Mouse (Mus musculus) thymus, postnatal 10 days (tissue): ENCODE measurements around the gene Tmem86b.
"Not testable (repeated sequence)": the region's sequence is repeated elsewhere in the genome, so short reads cannot be mapped to it uniquely, and the experiment has no call there.

Experiments used
- DNase-seq, 2 experiments: peaks; one replicate each; pipeline ENCODE4 v3.0.0; 2021; ENCODE audit warnings: low spot score in 2 of 2

Tmem86b gene

DNA sequence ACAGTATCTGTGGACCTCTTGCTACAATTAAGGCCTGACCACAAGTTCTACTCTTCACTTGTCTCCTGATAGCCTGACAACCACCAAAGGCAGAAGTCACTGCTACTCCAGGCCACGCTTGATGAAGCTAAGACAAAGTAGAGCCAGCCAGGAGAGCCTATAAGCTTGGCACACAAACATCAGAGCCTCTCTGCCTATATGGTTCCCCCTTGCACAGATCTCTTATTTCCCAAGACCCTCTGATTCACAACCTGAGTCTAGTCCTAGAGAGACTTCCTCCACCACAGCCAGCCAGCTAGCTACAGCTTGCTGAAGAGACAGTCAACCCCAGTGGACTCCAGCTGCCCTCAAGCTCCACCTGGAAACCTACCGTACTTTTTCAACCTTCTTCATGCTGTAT is 16.8 kb upstream of the Tmem86b start:
- DNase-seq: no peak

DNA sequence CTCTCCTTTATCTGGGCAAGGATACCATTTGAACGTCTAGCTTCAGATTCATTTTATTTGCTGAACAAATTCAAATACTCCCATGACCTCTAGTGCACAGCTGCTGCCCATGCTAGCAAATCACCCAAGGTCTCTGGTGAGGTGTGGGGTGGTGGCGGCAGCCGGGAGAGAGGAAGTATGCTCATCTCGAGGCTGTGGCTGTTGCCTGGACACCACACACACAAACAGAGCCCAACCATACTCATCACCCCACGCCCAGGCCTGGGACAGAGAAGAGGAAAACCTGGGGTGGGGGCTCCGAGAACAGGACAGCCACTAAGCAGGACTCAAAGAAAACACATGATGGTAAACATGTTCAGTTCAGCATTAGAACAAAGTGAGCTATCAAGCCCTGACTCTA is 16.1 kb upstream of the Tmem86b start:
- DNase-seq: no peak

DNA sequence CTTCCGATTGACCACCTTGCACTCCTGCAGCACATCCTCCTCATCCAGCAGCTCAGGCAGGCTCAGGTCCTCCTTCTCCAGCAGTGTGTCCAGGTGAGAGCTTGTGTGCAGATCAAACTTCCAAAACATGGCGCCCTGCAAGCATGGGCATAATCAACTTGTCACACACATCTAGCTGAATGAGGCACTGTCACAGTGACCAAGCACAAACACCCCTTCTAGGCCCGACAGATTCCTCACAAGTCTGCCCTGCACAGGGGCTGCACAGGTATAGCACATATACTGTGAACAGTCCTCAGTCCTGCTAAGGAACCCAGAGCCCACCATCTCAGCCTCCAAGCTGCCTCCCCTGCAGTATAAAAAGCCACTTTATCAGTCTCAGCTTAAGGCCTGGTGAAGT is 15.6 kb upstream of the Tmem86b start:
- DNase-seq: no peak

DNA sequence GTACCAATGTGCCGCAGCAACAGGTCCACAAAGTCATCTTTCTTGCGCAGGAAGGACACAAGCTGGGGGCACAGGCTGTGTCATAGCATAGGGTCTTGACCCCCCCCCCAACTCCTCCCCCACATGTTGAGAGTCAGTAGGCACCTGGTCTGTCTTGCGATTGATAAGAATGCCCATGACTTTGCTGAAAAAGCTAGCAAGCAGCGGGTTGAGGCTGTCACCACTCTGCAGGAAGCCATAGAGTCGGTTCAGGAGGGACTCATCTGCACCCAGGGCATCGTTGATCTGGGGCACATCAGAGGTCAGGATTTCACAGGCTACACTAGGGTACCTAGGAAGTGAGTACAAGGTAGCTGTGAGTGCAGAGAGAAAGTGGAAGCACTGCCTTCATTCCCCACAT is 12.0 kb upstream of the Tmem86b start:
- DNase-seq: no peak

DNA sequence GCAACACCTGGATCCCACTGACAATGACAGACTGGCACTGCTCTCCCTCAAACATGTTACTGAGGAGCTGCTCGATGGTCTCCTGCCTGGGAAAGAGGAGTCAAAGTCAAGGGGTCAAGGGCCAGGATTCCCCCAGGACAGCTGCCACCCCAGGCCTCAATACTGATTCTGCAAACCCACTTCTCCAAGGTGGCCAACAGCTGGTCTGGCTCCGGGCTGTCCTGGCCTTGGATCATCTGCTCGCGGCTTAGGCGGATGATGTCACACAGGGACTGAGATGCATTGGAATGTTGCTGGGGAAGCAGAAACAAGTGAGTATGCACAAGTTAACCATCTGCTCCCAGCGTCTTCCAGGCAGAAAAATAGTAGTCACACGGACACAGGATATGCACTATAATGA is 10.7 kb upstream of the Tmem86b start:
- no peak for DNase-seq

DNA sequence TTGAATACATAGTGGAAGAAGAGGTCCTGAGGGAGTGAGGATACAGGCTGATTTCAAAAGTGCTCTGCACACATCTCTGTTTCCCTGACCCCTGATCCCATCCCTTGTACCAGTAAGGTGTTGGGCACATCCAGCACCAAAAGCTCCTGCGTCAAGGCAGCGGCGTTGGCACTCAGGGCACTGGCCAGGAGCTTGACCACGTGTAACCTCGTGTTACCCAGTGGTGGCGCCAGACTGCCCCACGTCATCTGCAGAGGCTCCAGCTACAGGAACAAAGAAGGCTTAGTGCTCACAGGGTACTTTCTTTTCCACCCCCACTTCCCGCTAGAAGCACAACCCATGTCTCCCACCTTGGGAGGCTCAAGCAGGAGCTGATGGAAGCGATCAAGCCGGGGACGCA is 9.9 kb upstream of the Tmem86b start:
- no peak for DNase-seq

DNA sequence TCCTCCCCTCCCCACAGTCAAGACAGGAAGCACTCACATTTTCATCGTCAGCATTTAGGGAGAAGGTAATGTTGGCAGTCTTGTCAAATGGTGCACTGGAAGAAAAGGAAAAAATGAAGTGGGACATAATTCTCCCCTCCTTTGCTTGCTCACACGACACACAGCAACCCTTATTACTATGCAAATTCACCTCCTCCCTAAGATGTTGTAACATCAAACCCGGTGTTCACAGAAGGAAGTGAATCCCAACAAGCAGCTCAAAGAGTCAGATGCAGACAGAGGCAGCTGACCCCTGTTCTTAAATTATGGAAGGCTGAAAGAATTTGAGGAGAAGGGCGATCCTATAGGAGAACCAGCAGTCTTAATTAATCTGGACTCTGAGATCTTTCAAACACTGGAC is 5.0 kb upstream of the Tmem86b start:
- DNase-seq: no peak

DNA sequence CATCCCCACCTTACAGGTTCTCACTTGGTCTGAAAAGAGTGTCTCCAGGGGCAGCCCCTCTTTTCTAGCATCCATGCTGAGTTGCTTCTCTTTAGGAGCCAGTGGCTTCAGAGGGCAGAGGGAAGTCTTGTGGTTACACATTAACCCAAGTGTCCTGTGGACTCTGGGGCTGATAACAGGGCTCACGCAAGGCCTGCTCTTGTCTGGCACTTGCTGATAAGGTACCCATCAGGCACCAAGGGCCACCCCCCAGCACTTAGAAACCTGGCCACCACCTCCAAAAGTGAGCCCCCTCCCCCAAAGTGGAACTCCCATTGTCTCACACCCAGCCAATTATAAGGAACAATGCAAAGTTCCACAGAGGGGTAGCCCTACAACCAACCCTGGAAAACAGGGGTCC is 1.0 kb downstream of the Tmem86b start:
- DNase-seq: no peak

DNA sequence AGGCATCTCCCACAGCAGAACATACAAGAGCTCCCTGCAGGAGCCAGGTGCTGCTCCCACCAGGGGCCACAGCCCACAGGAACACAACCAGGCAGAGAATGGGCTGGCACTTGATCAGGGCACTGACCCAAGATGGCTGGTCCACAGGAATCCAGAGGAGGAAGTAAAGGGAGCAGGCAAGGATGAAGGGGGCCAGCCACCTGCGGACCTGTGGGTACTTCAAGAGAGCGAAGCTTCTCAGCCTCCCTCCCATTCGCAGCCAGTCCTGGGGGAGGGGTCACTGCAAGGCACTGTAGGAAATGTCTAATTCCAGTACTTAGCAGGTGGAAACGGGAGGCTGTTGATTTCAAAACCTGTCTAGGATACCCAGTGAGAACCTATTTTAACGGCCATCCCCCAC is 1.6 kb downstream of the Tmem86b start:
- DNase-seq: no peak

DNA sequence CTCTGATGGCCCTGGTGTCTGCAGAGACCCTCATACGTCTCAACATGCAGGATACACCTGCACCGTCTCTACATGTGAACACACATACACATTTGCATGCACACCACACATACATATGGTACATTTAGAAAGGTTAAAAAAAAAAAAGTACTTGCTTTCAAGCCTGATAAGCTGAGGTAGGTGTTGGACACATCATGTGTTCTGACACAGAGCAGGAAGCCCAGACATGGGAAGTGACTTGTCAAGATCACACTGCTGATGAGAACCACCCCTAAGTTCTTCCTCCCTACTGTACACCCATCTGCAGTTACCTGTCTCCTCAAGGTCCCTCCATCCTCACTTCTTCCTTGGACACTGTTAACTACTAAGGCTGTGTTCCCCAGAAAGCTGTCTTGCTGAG is 5.3 kb downstream of the Tmem86b start:
- DNase-seq: no peak

DNA sequence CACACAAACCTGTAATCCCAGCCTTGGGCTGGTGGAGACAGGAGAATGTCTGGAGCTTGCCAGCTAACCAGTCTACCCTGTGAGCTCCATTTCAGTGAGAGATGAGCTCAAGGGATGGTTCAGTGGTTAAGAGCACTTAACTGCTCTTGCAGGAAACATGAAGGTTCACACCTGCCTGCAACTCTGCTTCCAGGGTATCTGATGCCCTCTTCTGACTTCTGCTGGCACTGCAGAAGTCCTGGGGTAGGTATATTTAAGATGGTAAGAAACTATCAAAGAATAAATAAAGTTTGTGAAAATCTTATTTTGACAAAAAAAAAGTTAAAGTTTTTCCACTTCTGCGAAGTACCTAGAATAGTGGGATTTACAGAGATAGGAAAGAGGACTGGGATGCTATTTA is 6.9 kb downstream of the Tmem86b start:
- DNase-seq: no peak

DNA sequence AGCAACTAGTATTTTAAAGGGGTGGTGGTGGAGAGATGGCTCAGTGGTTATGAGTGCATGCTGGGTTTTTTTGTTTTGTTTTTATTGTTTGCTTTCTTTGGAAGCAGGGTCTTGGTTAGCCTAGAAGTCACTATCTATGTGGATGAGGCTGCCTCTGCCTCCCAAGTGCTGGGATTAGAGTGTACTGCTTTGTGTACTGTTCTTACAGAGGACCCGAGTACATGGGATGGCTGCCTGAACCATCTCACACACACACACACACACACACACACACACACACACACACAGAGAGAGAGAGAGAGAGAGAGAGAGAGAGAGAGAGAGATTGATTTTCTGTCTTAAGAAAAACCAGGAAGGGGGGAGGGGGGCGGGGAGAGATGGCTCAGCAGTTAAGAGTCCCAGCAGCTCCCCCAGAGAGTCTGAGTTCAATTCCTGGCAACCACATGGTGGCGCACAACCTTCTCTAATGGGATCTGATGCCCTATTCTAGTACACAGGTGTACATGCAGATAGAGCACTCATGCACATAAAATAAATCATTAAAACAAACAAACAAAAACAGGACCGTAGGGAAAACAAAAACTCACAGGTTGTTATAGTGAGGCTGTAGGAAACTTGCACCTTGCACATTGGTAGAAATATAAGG is 7.6 kb downstream of the Tmem86b start:
- peak; percentile 70 to 74 for DNase-seq

DNA sequence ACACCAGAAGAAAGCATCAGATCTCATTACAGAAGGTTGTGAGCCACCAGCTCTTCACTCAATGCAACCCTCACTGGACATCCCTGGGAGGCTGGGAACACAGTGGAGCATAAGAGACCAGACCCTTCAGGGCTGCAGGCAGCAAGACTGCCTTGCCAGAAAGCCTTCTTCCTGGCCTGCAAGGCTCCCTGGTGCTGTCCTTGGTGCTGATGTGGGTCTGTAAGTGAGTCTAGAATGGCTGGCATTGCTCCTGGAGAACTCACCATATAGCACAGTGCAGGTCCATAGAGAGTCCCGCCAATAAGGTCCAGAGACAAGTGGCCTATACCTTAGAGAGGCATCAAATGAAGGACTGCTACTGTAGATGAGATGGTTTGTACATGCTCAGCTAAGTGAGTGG is 11.2 kb downstream of the Tmem86b start:
- peak in 1 of 2 experiments; percentile 60 for DNase-seq

DNA sequence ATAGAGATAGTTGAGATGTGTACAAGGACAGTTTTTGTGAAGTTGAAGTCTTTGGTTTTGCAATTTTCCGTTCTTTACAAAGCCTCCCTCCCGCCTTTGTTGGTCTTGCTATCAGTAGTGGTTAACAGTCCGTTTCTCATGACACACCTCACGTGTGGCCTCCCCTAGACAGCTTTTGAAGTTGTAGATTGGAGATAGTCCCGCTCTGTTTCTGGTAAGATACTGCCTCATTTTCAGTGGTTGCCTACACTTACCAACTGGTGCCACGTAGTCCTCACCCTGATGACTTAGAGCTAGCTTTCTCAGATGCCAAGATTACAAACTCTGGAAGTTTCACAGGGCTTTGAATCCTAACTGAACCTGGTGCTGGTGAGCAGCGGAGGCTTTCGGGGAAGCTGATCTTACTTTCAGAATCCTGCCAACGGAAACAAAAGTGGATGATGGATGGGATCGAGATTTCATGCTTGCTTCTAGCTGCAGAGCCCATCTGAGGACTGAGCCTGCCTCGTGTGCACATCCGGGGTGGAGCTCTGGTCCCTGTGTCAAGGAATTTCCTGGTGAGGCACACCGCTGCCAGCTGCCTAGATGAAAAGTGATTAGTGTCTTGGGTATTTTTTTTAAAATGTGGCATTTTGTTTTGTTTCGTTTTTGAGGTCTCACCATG is 17.4 kb downstream of the Tmem86b start:
- no peak for DNase-seq

DNA sequence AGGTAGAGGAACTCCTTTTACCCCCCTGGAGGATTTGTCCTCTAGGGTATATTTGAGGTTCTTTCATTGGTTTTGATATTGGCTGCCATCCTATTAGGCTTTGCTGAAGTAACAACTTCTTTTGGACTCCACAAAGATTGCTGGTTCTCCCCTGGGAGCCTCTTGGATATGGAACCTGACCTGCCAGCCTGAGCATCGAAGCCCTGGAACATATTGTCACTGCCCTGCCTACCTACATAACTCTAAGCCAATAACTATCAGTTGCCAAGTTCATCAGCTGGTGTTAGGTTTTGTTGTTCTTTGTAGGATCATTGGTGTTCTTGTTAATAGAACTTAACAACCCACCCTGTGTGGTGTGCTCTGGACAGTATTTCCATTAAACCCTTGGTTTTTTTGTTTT is 18.3 kb downstream of the Tmem86b start:
- no peak for DNase-seq

DNA sequence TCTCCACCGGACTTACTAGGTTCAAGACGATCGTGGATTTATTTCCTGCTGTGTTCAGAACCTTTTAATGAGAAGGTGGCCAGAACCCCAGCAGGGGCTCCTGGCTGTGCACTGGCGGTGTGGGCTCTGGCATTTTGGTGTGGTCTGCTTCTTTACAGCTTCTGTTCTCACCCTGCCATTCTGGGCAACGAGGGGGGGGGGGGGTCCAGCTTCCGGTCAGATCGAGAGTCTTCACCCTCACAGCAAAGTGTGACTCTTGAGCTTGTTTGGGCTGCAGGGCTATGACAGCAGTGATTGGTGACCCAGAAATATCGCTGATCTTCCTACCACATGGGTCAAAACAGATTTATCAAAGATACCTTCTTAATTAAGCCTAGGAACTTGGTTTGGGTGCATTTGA is 18.8 kb downstream of the Tmem86b start:
- DNase-seq: no peak

DNA sequence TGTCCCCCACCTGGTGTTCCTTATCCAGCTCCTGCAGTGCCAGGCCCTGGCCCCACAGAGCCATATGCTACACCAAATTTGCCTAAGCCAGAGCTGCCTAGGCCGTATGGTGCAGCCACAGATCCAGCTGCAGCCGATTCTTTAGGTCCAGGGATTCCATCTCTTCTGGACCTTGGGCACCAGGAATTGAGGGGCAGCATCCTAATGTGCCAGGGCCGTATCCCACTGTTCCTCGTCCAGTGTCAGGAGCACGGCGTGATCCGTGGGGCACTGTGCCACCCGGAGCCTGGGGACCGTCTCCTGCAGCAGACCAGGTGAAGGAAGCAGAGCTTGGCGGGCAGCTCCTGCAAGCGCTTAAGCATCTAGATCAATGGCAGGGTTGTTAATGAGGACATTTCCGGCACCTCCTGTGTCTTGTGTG is 19.3 kb downstream of the Tmem86b start:
- no peak for DNase-seq

DNA sequence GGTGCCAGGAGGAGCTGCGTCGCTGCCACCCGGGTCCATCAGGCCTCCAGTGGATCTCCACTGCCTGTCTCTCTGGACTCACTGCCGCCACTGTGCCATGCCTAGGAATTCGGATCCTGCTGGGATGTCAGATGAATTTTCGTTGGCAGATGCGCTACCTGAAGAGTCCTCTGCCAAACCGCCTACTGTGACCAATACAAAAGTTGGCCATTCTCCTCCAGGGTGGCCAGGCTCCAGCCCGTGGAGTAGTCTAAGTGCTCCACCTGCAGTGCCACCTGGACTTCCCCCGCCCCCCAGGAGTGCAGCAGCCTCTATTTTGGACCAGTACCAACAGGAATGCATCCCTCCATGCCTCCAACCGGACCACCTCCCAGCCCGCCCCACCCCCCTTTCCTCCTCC is 19.7 kb downstream of the Tmem86b start:
- DNase-seq: no peak

DNA sequence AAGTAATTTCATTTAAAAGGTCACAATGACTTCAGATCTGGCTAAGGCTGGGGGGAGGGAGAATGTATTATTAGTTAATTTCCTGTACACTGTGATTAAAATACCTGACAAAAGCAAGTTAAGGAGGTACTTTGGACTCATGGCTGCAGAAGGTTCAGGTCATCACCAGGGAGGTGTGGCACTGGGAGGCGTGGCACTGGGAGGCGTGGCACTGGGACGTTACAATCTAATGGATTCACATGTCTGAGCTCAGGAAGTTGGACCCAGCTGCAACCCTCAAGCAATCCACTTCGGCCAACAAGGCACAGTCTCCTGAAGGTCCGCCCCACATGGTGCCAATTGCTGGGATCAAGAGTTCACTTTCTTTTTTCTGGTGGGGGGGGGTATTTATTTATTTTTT is 23.2 kb downstream of the Tmem86b start:
- DNase-seq: no peak

DNA sequence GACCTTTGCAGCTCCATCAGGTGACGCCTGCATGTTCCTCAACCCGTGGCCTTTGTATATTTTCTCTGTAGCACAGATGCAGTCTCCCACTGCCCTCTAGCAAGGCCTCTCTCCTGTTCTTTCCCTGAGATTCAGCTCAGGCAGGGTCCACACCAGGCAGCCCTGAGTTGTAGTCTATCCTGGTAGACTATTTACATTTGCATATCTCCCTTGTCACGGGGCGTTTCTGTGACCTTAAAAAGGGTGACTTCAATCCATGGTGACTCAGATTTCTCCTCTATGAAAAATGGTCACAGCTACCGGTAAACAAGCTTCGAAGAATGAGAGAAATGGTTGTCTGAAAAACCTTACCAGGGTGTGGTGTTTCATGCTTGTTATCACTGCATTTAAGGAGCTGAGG is 27.3 kb downstream of the Tmem86b start, which contains the start of gene Ptprh:
Gene Ptprh (minus strand): TSS at position 169 of the 400 bp plus-strand sequence.
- no peak for DNase-seq

DNA sequence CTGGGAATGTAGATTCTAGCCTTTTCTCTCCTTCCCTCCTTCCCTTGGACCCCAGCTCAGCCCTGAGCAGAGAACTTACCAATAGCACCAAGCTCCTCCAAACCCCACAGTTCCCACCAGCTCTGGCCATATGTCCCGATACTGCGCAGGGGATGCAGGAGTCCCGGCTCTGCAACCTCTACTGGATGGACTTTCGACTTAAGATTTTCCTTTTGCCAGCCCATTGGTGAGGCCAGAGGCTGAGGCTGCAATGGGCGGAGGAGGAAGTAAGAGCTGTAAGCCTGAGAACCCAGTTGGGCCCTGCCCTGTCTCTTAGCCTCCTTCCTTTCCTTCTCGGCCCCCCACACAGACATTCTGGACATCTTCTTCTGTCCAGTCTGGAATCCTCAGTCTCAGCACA is 28.3 kb downstream of the Tmem86b start:
- DNase-seq: no peak

DNA sequence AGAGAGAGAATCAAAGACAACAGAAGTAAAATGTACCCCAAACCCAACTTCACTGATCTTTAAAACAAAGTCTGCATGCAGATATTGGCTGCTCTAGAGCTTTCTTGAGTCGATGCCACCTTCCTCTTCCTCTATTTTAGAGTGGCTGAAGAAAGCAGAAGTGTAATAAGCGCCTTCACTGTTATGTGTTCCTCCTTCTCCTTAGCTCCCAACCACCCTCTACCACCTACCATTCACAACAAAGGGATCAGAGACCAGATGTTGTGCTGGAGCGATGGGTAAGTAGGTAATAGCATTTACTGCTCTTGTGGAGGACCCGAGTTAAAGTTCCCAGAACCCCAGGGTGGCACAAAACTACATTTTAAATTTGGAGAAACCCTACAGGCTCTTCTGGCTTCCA is 34.2 kb downstream of the Tmem86b start:
- DNase-seq: not testable (repeated sequence)

DNA sequence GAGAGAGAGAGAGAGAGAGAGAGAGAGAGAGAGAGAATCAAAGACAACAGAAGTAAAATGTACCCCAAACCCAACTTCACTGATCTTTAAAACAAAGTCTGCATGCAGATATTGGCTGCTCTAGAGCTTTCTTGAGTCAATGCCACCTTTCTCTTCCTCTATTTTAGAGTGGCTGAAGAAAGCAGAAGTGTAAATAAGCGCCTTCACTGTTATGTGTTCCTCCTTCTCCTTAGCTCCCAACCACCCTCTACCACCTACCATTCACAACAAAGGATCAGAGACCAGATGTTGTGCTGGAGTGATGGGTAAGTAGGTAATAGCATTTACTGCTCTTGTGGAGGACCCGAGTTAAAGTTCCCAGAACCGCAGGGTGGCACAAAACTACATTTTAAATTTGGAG is 49.7 kb downstream of the Tmem86b start:
- DNase-seq: not testable (repeated sequence)
